Mouse (Mus musculus) stomach, postnatal 0 days (tissue): ENCODE measurements around the gene Klhl2. TPM values are rescaled to one million over a fixed set of nuclear protein-coding genes. Genes with fewer than 3 reads are reported as not detected.

Source experiments
- ATAC-seq: fragments of 200-750 bp; cut with Nextera tagmentation; 2 replicates; pipeline ENCODE4 v1.8.0; 2017; ENCODE audit not compliant: low FRiP score, low TSS enrichment
- DNase-seq: peaks from one replicate; pipeline ENCODE4 v3.0.0-alpha.2; 2016; ENCODE audit warnings: low spot score
- H3K27ac ChIP-seq: fragments of 300-500 bp; sonication (generic); replicated peaks from 2 replicates; pipeline ENCODE4 v1.5.1; 2014; ENCODE audit warnings: mild to moderate bottlenecking, control low read depth
- H3K27me3 ChIP-seq: fragments of 300-500 bp; sonication (generic); 2 replicates; pipeline ENCODE4 v1.6.1; 2014; ENCODE audit warnings: low read length; ENCODE audit not compliant: control insufficient read depth, insufficient read depth
- H3K36me3 ChIP-seq: fragments of 300-500 bp; sonication (generic); 2 replicates; pipeline ENCODE4 v1.6.1; 2014; ENCODE audit warnings: low read length, mixed read lengths; ENCODE audit not compliant: control insufficient read depth, insufficient read depth
- H3K4me1 ChIP-seq: fragments of 300-500 bp; sonication (generic); replicated peaks from 2 replicates; pipeline ENCODE4 v1.6.1; 2014; ENCODE audit warnings: antibody characterized with exemption; ENCODE audit not compliant: control insufficient read depth, insufficient read depth
- H3K4me2 ChIP-seq: fragments of 300-500 bp; sonication (generic); replicated peaks from 2 replicates; pipeline ENCODE4 v1.6.1; 2014; ENCODE audit warnings: low read depth, mild to moderate bottlenecking, control low read depth, moderate library complexity
- H3K4me3 ChIP-seq: fragments of 300-500 bp; sonication (generic); 2 replicates; pipeline ENCODE4 v1.5.1; 2014; ENCODE audit warnings: low read depth, low read length, control low read depth
- H3K9ac ChIP-seq: fragments of 300-500 bp; sonication (generic); 2 replicates; pipeline ENCODE4 v1.6.1; 2014; ENCODE audit warnings: mild to moderate bottlenecking, low read length, control low read depth, mixed read lengths
- H3K9me3 ChIP-seq: fragments of 300-500 bp; sonication (generic); 2 replicates; pipeline ENCODE4 v1.6.1; 2016; ENCODE audit warnings: low read length; ENCODE audit not compliant: control insufficient read depth
- CTCF ChIP-seq: IDR thresholded peaks from 2 replicates; pipeline ENCODE4 v1.5.1; 2016; ENCODE audit warnings: antibody characterized with exemption, low read depth, mild to moderate bottlenecking, moderate library complexity
- EP300 ChIP-seq: optimal IDR thresholded peaks from 2 replicates; pipeline ENCODE3; 2016; ENCODE audit warnings: antibody characterized with exemption
- WGBS: fragments of 180-500 bp; shearing (Covaris S2); extraction: QIAGEN DNeasy Blood & Tissue Kit; methylation state at CpG from one replicate; pipeline ENCODE4 v1.1.7; 2014; 5-methylcytosine and 5-hydroxymethylcytosine counted together
- polyA plus RNA-seq: library from polyadenylated mRNA; unstranded; fragments of >200 nt; fragmentation: Nextera tagmentation; extraction: Ambion mirVana; gene quantifications from 2 replicates; pipeline ENCODE4 v1.2.1, GENCODE M21; 2015

Gene Klhl2
- polyA plus RNA-seq, 1 experiment from 2014 or later: 13.4 TPM

DNA sequence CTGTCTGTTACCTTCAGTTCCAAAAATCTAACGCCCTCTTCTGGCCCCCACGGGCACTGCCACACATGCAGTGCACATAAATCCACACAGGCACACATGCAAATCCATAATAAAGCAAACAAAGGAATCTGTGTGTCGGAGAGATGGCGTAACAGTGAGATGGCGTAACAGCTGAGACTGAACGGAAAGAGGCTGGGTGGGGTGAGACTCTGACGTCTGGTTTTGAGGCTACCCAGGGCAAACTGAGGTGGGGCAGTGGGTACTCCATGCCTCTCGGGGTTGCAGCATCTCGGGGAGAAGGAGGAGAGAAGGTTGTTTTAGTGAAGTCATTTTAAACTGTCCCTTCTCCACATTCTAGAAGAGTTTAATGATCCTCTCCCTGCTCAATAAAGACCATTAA is 20.4 kb downstream of the Klhl2 start:
- DNase-seq: no peak

DNA sequence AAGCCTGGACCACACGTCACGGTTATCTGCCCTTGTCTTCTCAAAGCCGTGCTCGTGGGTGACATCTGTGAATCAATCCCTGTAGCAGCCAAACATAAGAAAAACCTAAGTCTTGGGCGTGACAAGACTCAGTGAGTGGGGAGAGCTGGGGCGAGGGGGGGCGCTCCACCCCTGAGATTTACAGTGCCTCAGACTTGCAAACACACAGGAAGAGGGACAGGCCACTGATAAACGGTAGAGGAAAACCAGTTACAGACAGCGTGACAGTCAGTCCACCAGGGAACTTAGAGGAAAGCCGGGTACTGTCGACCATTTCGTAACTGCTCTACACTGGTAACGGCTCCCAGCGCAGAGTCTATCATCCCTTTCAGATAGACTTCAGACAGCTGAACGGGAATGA is 21.4 kb downstream of the Klhl2 start:
- ATAC-seq (no peak), DNase-seq (no peak)
- 83% methylated on average over 15 of the region's 15 CpGs for WGBS
- Histone ChIP-seq H3K36me3 (peaks cover 4% of the 10 kb centered on the region; the same call in 1 of the 2 replicates), H3K27ac (no peak overlapping the region), H3K4me1 (no peaks in the 10 kb centered on the region), H3K9me3 (no peaks in the 10 kb centered on the region), H3K4me2 (no peak overlapping the region), H3K27me3 (no peaks in the 10 kb centered on the region), H3K9ac (no peak overlapping the region), H3K4me3 (no peak overlapping the region)
- no peak for TF ChIP-seq CTCF
- TF ChIP-seq EP300: no peak

More for the DNA sequence above, 20.4 kb downstream of the Klhl2 start:
- Histone ChIP-seq H3K4me2 (no peak overlapping the region), H3K27ac (no peak overlapping the region), H3K4me3 (no peak overlapping the region), H3K36me3 (peaks cover 4% of the 10 kb centered on the region; the same call in 1 of the 2 replicates), H3K27me3 (no peaks in the 10 kb centered on the region), H3K9me3 (no peaks in the 10 kb centered on the region), H3K4me1 (no peaks in the 10 kb centered on the region), H3K9ac (no peak overlapping the region)
- no peak for ATAC-seq
- TF ChIP-seq EP300 (no peak), CTCF (peak; percentile 30)
- 95% methylated on average over 9 of the region's 9 CpGs for WGBS

DNA sequence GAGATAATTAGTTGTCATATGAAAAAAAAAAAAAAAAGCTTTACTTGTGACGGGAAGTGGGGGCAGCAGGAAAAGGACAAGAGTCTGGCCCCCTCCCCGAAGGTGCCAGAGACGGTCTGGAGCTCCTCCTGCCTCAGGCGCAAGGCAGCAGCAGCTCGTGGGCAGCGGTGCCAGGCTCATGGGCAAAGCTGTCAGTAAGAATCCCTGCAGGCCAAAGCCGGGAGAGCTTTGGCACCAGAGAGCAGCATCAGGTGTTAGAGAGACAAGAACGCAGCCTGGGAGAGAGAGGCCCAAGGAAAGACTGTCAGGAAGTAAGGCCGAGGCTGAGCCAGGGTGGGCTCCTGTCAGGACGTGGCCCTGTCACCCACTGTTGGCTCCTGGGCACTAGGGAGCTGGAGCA is 22.5 kb downstream of the Klhl2 start:
- Histone ChIP-seq H3K9me3 (no peaks in the 10 kb centered on the region), H3K27ac (no peak overlapping the region)
- whole genome bisulfite sequencing: 86% methylated on average over 10 of the region's 10 CpGs

DNA sequence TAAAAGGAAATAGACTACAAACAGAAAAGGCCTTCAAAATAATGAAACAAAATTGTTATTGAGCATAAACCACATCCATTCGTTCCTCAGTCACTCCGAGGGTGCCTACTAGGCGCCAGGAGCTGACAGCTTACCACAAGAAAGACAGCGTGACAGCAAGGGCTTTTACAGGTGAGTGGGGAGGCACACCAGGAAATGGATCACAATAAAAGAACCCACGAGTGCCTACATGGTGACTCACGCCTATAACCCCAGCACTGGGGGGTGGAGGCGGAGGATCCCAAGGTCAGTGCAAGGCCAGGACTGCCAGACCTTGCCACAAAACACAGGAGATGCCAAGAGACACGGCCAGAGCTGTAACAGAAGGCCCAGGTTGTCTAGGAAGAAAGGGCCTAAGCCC is 23.4 kb downstream of the Klhl2 start:
- ATAC-seq (peak; percentile 94), DNase-seq (peak; percentile 67)
- no peak overlapping the region for H3K4me3 ChIP-seq
- H3K27me3 ChIP-seq: no peaks in the 10 kb centered on the region
- H3K27ac ChIP-seq: peak overlapping the region; percentile 49; the same call in 1 of the 2 replicates
- no peaks in the 10 kb centered on the region for H3K4me1 ChIP-seq
- no peak overlapping the region for H3K9ac ChIP-seq
- TF ChIP-seq EP300: no peak
- TF ChIP-seq CTCF: no peak
- 44% methylated on average over 8 of the region's 8 CpGs for WGBS
- H3K36me3 ChIP-seq: peaks cover 4% of the 10 kb centered on the region; the same call in 1 of the 2 replicates
- no peaks in the 10 kb centered on the region for H3K9me3 ChIP-seq
- no peak overlapping the region for H3K4me2 ChIP-seq

More for the DNA sequence above, 22.5 kb downstream of the Klhl2 start:
- TF ChIP-seq CTCF (no peak), EP300 (no peak)
- H3K27me3 ChIP-seq: no peaks in the 10 kb centered on the region
- no peaks in the 10 kb centered on the region for H3K4me1 ChIP-seq
- no peak overlapping the region for H3K9ac ChIP-seq
- H3K36me3 ChIP-seq: peaks cover 4% of the 10 kb centered on the region; the same call in 1 of the 2 replicates
- ATAC-seq (no peak), DNase-seq (no peak)
- no peak overlapping the region for H3K4me3 ChIP-seq
- H3K4me2 ChIP-seq: no peak overlapping the region

DNA sequence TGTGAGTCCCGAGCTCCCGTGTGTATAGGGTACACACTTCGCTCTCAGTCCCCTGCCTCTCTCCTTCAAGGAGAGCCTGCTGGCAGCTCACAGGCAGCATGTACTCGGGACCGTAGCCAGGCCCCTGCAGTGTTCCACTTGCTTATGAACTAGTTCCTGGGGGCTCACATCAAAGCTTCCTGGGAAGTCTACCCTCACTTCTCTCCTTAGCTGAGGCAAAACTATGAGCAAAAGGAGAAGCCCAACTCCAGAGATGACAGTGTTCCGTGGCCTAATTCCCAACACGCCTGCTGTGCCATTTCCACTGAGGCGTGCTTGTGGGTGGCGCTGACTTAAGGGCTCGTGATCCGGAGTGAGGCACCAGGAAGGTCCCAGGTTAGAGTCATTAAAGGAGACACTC is 25.9 kb downstream of the Klhl2 start:
- H3K27ac ChIP-seq: no peak overlapping the region
- H3K9me3 ChIP-seq: no peaks in the 10 kb centered on the region
- no peaks in the 10 kb centered on the region for H3K4me1 ChIP-seq
- no peak for TF ChIP-seq CTCF
- no peak for TF ChIP-seq EP300
- H3K36me3 ChIP-seq: no peaks in the 10 kb centered on the region; the same call in 1 of the 2 replicates
- WGBS: 76% methylated on average over 11 of the region's 11 CpGs
- H3K27me3 ChIP-seq: no peaks in the 10 kb centered on the region
- H3K4me2 ChIP-seq: no peak overlapping the region
- ATAC-seq: no peak
- H3K9ac ChIP-seq: no peak overlapping the region
- DNase-seq: no peak
- H3K4me3 ChIP-seq: no peak overlapping the region

DNA sequence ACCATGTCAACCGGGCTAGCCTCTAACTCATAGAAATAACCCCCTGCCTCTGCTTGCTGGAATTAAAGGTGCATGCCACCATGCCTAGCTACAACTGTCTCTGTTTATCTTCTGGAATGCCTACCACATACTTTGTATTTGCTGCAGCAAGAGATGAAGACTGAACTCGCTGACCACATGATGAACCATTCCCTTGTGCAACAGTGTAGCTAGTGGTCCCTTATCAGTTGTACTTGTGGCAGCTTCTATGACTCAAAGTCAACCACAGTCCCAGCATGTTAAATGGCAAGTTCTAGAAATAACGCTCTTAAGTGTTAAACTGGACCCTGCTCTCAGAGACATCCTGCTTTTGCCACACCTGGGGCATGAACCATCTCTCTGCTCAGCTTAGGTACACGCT is 28.9 kb downstream of the Klhl2 start:
- 87% methylated on average over 4 of the region's 4 CpGs for WGBS
- DNase-seq: no peak
- no peak overlapping the region for H3K4me2 ChIP-seq
- H3K4me1 ChIP-seq: no peaks in the 10 kb centered on the region
- no peaks in the 10 kb centered on the region for H3K36me3 ChIP-seq
- ATAC-seq: no peak
- H3K27ac ChIP-seq: no peak overlapping the region
- H3K9me3 ChIP-seq: no peaks in the 10 kb centered on the region
- TF ChIP-seq EP300 (no peak), CTCF (no peak)
- H3K4me3 ChIP-seq: no peak overlapping the region
- H3K27me3 ChIP-seq: no peaks in the 10 kb centered on the region
- H3K9ac ChIP-seq: no peak overlapping the region
